Mouse (Mus musculus) cerebellum, postnatal 25 days (tissue): Measurements from ENCODE around the gene Ksr2.
A peak's percentile ranks its signal among the peaks of the same experiment; 100 is the strongest.

Experiments
- DNase-seq, 2 experiments: peaks; one replicate each; pipeline ENCODE4 v3.0.0; 2021; ENCODE audit warnings: mixed read lengths in 2 of 2

Gene Ksr2

DNA sequence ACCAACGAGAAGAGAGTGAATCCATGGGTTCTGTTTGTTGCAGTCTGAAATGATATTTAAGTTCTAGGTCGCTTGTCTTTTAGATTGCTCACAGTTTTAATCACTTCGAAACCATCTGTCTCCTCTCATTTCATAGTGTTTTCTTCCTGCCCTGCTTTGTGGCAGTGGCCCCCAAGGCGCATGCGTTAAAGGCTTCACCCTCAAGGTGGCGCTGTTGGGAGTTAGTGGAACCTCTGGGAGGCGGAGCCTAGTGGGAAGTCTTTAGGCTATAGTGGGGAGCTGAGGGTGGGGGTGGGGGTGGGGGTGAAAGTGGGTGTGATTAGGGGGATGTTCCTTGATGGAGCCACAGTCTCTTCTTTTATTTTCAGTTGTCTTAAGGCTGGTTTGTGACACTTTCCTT, 214.6 kb downstream of the Ksr2 start:
- DNase-seq = peak; percentile 39 to 71

DNA sequence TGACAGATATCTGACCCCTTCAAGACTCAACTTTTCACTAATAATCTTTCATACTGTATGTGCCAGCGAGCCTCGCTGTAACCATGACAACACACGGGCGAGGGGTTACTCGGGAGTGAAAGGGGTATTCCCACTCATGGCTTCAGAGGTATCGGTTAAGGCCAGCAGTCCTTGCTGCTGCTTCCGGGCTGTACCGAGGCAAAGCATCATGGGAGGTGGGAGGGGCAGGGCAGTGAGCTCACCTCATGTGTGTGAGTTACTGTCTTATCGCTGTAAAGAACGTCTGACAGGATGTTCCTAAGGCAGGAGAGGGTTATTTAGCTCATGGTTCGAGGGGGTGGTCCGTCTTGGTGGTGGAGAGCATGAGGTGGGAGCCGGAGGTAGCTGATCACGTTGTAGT, 215.8 kb downstream of the Ksr2 start:
- no peak for DNase-seq

DNA sequence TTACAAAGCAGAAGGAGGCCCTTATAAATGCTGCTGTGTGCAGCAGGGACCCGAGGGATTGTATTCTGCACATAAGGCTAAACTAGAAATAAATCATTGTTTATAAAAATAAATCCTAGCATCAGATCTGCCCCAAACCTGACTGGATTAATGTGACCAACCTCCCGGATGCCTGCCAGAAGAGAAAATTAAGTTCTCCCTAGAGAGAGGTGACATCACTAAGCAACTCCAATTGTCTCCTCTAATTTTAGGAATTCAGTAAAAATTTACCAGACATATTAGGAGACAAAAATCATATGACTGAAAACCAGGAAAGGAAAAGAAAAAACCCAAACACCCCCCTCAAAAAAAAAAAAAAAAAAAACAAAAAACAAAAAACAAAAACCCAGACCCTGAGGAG, 221.4 kb downstream of the Ksr2 start:
- DNase-seq = no peak

DNA sequence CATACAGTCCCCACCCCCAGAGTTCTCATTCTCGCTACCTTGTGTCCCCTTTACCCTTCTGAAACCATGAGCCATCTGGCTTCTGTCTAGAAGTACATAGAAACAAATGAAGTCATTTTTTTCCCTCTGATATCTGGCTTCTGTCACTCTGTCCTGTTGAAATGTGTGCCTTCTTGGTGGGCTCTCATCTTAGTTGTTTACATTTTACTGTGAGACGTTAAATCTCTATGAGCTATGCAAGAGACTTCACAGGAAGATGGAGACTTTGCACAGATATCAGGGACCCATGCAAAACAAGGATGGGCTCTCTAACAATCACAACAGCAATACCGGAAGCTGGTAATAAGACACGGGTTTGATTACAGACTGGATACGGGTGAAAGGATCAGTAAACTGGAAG, 222.0 kb downstream of the Ksr2 start:
- DNase-seq = no peak

DNA sequence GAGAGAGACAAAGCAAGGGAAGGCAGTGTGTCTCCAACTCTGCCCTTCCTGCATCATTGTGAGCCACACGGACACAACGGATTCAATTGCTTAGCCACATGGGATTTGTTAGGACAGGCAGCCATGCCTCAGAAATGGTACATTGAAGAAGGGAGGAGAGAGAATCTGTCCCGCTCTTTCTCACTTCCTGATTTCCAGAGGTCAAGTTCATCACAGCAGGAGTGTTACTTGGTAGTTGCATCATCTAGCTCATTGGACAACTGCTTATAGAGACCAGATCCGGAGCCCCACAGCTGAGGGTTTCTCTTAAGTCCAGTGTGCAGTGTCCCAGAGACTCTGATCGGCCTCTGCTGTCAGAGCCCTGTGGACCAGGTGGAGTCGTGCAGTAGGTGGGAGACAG, 227.8 kb downstream of the Ksr2 start:
- DNase-seq = no peak

DNA sequence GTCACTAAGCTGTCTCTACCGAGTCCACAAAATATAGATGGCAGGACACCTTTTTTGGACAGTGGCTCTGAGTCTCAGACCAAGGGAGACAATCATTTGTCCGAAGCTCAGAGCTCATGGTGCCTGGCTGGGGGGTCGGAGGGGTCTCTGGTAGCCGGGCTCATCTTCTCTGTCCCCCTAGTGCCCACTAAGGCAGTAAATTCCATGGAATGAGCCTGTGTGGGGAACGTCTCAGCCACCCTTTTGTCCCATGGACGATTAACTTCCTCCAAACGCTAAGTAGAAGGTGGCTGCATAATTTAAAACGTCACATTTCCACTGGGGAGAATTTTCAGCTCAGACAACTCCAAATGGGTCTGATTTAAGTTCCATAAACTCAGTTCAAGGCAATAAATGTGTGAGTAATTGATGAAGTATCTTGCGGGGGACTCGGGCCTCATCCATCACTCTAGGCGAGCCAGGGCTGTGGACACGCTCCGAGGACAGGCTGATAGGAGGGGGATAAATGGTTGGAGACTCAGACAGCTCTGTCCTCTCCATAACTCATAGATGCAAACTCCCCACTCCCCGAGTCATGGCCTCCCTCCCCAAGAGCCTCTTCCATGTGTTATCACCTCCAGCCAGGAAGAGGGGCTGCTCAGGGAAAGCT, 237.6 kb downstream of the Ksr2 start:
- no peak for DNase-seq

DNA sequence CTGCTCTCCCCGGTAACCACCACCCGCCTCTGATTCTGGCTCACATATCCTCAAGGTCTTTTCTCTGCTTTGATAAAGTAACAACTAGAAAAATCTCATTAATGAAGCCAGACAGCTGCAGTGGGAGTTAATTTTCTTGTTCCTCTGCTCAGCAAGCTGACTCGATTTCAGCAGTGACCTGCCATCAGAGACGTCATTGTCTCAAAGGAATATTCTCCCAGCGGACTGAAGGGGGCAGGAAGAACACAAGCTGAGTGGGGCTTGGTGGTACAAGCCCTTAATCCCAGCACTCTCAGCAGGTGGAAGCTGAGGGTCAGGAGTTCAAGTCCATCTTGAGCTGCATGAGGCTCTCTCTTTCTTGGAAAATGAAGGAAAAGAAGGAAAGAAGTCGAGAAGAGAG, 244.8 kb downstream of the Ksr2 start:
- no peak for DNase-seq

DNA sequence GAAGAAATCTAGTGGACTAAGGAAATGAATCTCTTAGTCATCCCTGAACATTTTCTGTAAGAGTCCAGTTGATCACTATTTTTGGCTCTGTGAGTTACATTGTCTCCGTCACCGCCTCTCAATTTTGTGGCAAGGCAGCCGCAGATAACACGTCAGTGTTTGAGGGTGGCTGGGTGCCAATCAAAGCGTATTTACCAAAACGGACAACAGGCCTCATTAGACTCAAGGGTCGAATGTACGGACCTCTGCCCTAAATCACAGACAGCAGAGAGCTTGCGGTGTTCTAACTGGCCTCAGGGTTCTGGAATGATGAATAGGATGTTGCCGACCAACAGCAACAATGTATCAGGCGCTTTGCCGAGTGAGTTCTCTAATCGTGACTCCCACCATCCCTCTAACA, 245.8 kb downstream of the Ksr2 start:
- DNase-seq = no peak

DNA sequence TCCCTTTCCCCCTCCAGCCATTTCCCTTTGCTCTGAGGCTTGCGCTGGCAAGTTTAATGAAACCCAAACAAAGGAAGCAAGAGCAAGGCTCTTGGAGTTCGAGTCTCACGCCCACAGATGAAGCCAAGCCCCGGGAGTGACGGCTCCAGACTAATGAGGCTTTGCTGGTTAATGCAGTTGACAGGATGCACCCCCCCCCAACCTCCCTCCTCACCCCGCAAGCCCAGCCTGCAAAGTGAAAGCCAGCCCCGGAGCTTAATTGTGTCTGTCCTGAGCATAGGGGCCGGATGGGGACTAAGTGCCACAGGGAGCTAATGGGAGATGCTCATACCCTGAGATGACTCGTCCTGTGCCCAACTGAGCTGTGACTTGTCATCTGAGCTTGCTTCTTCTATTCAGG, 251.4 kb downstream of the Ksr2 start:
- DNase-seq = no peak

DNA sequence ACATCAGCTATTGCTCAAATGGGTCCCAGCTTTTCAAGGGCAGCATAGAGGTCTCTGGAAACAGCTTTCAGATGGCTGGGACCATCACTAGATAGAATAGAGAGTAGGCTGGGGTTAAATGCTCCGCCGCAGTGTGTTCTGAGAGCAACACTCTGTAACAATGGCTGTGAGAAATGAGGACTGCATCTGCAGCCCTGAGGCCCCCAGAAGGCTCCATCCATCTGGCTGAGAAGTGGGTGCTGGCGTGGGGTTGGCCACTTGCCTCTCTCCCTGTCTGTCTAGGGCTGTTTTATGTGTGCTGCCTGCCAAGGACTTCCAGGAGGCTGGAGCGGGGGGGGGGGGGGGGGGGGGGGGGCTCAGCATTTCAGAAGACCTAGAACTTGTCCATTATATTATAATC, 253.5 kb downstream of the Ksr2 start:
- DNase-seq = peak in 1 of 2 experiments; percentile 37

DNA sequence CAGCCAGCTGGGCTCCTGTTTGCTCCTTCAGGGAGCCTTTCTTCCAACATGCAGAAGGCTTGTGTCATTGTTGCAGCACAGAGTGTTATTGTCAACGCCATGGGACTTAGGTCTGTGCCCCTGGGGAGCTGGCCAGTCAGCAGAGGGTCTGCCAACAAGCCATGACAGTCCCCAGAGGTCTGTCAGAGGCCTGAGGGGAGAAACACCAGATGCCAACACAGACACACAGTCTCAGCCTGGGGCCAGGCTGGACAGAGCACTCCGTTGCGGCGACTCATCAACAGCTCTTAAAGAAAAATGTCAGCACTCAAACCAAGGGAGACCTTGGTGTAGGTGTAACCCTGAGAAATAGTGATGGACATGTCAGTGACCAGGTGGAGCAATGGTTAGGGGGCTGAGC, 255.5 kb downstream of the Ksr2 start:
- no peak for DNase-seq

DNA sequence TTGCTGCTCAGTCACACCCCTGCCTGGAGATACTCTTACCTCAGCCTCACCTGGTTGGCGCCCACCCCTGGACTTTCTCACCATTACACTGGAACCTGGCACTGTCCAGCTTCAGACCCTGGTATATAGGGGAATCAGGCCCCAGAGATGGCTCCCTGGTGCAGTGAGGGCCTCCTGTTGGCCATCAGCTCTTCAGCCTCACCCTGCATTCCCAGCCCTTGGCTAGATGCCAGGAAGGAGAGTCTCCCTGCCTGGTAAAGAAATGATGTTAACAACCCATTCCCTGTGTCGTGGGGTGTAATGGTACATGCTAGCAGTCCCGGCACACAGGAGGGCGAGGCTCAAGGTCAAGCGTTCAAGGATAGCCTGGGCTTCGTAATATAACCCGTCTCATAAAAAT, 256.0 kb downstream of the Ksr2 start:
- peak in 1 of 2 experiments; percentile 33 for DNase-seq

DNA sequence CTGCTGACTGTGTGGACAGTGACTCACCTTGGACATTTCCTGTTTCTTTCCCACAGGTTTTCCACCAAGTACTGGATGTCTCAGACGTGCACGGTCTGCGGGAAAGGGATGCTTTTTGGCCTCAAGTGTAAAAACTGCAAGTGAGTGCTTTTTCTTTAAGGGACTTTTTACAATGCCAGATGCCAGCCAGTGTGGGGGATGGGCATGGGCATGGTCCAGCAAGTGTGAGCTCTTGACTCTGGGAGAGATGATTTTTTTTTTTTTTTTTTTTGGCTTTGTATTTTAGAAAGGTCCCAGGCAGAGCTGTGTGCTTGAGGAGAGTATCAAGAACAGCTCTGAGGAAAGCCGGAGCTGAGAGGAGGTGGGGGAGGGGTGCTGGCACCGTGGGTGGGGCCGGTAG, 257.6 kb downstream of the Ksr2 start:
- peak in 1 of 2 experiments; percentile 41 for DNase-seq

DNA sequence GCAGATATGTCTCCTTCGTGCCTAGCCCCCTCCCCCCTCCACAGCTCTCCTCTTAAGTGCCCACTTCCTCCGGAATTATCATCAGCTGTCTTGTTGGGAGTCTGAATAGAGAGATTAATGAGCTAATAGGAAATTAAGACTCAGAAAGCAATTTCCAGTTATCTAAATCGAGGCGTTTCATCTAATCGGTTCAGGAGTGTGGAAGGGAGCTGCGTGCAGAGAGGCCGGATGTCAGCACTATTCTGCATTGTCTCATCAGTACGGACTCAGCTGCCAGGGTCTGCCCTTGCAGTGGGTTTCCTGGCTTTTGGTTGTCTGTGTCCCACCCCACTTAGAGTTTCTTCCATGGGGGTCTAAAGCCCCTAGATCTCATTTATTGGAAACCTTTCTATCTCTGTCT, 262.0 kb downstream of the Ksr2 start:
- no peak for DNase-seq

DNA sequence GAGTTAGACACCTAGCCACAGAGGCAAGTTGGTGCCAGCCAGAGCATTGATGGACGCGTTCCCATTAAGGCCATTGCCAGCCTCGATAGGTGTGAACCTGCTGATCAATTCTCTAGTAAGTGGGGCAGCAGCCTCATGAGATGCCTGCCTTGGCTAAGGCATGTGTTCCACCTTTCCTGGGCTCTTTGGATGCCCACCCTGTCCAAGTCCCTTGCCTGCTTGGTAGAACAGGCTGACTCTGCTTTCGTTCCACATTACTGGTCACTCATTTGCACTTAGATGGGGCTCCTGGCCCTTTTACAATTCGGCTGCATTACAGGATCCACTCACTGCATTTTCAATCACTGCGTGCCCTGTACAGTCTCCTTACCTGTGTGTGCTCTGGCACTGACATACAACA, 263.4 kb downstream of the Ksr2 start:
- DNase-seq = no peak

DNA sequence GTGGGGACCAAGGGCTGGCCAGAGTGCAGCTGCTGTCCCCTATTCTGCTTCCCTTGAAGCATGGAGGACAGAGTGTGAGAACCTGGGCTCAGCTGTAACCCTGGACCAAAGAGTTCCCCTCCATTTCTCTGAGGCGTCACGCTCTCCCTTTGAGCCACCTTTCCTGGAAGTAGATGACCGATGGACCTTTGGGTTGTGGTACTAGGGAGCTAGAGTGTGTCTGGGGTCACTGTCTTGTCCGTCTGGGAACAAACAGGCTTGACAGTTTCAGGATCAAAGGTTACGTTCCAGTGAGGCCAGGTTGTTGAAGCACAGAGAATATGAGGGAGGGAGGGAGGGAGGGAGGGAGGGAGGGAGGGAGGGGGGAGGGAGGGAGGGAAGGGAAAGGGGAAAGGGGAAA, 264.6 kb downstream of the Ksr2 start:
- DNase-seq = no peak

DNA sequence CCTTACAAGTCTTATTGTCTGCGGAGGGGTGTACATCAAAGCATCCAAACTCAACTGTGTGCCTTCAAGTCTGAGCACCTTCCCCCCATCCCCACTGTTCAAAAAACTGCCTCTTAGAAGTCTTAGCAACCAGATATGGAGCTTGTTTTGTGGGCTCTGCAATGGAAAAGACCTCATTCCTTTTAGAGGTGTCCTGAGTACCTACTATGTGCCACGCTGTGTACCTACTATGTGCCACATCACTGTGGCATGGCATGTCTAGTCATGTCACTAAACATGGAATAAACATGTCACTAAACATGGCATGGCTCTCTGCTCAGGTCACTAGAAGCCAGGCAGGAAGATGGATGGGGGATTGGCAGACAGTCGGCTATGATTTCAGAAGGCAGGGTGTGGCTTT, 268.4 kb downstream of the Ksr2 start:
- DNase-seq = no peak

DNA sequence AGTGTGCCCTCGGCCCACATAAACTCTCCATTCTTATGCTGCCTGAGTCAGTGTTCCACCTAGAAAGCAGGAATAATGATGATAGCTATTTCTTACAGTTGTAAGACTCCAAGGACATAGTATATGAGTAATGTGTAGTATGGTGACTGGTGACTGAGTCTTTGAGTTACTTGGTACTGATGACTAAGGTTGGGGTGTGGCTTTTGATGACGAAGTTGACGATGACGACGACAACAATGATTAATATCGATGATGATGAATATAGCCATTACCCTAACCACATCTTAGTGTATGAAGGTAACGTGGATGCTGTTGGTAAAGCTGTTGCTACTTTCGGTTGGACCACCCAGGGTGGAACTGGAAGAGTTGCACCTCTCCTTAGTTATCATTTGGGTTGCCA, 270.7 kb downstream of the Ksr2 start:
- DNase-seq = no peak

DNA sequence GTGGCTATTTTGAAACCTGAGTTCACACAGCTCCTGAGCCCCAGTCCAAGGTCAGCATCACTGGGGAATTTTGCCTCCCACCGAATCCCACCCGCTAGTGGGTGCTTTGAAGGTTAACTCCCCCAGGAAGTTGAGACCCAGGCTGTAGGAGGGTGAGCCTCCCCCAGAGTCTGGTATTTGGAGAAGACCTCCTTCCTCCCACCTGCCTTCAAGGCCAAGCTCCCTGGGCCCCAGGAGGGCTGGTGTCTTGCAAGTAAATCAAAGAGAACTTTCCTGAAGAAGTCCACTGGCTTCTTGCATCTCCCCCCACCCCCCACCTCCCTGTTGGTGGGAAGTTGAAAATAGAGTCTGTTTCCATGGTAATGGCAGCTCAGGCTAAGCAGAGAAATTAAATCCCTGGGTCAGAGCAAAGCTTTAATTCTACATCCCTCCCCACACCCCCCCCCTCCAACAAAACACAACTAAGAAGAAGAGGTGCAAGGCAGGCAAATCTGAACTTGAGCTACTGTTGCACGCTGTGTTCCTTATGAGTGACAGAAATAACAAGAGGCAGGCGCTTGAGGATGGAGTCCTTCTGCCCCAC, 274.1 kb downstream of the Ksr2 start:
- no peak for DNase-seq

DNA sequence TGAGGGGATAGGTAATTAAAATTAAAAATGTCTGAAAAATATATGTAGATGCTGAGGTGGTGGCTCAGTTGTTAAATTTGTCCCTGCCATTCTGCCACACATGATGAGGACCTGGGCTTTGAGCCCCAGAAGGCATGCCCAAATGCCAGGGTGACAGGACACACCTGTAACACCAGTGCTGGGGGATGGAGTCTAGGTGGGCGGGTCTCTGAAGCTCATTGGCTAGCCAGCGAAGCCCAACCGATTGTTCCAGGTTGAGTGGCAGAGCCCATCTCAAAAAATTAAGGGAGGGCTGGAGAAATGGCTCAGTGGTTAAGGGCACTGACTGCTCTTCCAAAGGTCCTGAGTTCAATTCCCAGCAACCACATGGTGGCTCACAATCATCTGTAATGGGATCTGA, 274.9 kb downstream of the Ksr2 start:
- DNase-seq = no peak

DNA sequence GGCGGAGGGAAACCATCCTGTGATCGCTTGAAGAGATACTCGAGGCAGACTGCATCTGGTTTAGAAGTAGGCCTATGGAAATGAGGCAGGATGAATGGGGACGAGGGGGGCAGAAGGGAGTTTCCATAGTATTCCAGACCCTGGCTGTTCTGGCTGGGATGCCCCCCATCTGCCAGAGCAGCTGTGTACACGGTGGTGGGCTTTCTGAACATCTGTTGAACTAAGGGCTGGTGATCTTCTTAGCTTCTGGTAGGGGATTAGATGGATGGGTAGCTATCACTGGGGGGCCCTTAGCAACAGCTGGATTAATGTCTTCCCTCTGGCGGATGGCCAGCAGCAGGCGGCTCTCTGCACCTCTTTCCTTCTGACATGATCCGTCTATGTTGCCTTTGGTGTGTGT, 276.0 kb downstream of the Ksr2 start:
- DNase-seq = no peak

DNA sequence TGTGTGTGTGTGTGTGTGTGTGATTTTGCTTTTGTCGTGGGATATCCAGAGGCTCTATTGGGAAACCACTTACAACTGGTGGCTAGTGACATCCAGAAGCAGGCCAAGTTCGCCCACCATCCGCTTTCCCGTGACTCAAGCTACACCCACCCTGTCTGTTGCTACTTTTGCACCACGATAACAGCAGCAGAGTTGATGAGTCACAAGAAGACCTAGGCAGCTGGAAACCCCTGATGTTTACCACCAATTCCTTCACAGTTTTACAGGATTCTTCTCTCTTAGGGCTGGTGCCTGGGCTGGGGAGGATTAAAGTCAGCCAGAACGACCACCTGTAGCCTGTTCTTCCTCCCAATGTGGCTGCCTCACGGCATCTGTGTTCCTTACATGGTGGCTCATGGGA, 277.5 kb downstream of the Ksr2 start:
- no peak for DNase-seq

DNA sequence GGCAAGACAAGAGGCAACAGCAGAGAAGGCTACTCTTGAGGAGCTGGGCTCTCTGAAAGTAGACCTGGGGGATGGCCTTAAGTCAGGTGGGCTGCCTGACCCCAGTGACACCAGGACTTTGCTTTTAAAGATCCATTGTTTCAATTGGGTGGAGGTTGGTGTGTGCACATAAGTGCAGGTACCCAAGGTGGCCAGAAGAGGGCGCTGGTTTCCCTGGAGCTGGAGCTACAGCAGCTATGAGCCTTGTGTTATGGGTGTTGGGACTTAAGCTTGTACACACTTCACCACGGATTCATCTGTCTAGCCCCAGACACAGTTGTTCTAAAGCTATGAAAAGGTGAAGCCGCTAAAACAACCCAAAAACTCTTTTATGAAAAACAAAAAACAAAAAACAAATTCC, 279.8 kb downstream of the Ksr2 start:
- no peak for DNase-seq

DNA sequence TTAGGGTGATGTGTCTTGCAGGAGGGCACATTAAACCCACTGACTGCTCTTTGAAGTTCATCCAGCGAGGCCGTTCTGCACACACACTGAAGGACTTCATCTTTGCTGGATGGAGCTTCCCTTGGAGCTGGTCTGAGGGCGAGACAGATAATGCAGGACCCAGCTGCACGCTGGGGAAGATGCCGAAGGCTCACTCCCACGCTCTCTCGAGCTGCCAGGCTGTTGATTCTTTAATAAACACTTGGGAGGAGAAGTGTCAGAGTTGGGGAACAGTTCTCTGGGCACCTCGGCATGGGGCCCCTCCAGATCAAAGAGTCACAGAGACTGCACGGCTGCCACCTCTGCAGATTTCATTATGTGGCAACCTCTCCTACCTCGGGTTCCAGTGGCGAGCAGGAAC, 280.8 kb downstream of the Ksr2 start:
- DNase-seq = no peak

DNA sequence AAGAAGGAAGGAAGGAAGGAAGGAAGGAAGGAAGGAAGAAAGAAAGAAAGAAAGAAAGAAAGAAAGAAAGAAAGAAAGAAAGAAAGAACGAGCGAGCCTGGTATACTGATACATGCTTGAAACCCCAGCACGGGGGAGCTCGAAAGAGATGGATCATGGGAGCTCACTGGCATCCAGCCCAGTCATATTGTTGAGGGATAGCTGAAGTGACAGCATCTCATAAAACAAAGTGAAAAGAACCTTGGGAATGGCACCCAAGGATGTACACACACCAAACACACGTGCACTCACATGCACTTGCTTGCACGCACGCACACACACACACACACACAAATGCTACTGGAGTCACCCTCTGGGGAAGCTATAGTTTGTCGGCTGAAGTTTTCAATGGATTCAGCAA, 282.6 kb downstream of the Ksr2 start:
- DNase-seq = peak in 1 of 2 experiments; percentile 41
